Mouse (Mus musculus): Measurements from ENCODE around the gene Cmss1. TPM values are rescaled to one million over a fixed set of nuclear protein-coding genes. Genes with fewer than 3 reads are reported as not detected.

The Cmss1 gene
- polyA plus RNA-seq, 1 experiment, result 26.5 TPM

- TF ChIP-seq MYOD1 (IDR thresholded peaks at IDR 0.05; ENCODE audit: control insufficient read depth in 1 of 3, insufficient read length in 2 of 3, low read depth in 2 of 3) (no peak), SRF (IDR thresholded peaks at IDR 0.05; ENCODE audit: control insufficient read depth, insufficient read length, low read depth) (no peak), POLR2AphosphoS2 (IDR thresholded peaks at IDR 0.05; ENCODE audit: insufficient read length, low read depth) (no peak), E2F4 (IDR thresholded peaks at IDR 0.05; ENCODE audit: insufficient read depth) (no peak), CEBPB (IDR thresholded peaks at IDR 0.05; ENCODE audit: insufficient read depth, poor library complexity, severe bottlenecking) (no peak), TCF12 (IDR thresholded peaks at IDR 0.05; ENCODE audit: insufficient read depth, poor library complexity, severe bottlenecking) (no peak), MYOG (IDR thresholded peaks at IDR 0.05; ENCODE audit: control insufficient read depth in 1 of 3, insufficient read depth in 1 of 3, insufficient read length in 2 of 3, low read depth in 2 of 3) (no peak), MAX (IDR thresholded peaks at IDR 0.05; ENCODE audit: low read depth) (no peak), REST (IDR thresholded peaks at IDR 0.05; ENCODE audit: insufficient read depth, insufficient read length) (no peak), TCF3 (IDR thresholded peaks at IDR 0.05; ENCODE audit: insufficient read length, low read depth) (no peak), USF1 (IDR thresholded peaks at IDR 0.05; ENCODE audit: low read depth) (no peak), POLR2A (IDR thresholded peaks at IDR 0.05; ENCODE audit: insufficient read length, low read depth) (no peak)
- no peak overlapping the region for H3K4me2 ChIP-seq (ENCODE audit: low read depth)
Observed at GRCm38 (mm10) chr16:57491853-57492252, 114.8 kb downstream of the Cmss1 start.

GRCm38 (mm10) chr16:57490691-57491090 is 116.0 kb downstream of the Cmss1 start:
- Histone ChIP-seq H3K27me3 (ENCODE audit: control insufficient read depth, insufficient read depth, insufficient read length) (no peaks in the 10 kb centered on the region), H3ac (ENCODE audit: control insufficient read depth, insufficient read length) (no peak overlapping the region), H3K79me2 (ENCODE audit: control insufficient read depth, insufficient read depth) (no peaks in the 10 kb centered on the region), H3K36me3 (ENCODE audit: control insufficient read depth, insufficient read depth) (no peaks in the 10 kb centered on the region), H3K4me3 (no peak overlapping the region), H3K4me2 (ENCODE audit: low read depth) (no peak overlapping the region)
- TF ChIP-seq CEBPB (IDR thresholded peaks at IDR 0.05; ENCODE audit: insufficient read depth, poor library complexity, severe bottlenecking) (no peak), REST (IDR thresholded peaks at IDR 0.05; ENCODE audit: insufficient read depth, insufficient read length) (no peak), TCF12 (IDR thresholded peaks at IDR 0.05; ENCODE audit: insufficient read depth, poor library complexity, severe bottlenecking) (no peak), TCF3 (IDR thresholded peaks at IDR 0.05; ENCODE audit: insufficient read length, low read depth) (no peak), MYOG (IDR thresholded peaks at IDR 0.05; ENCODE audit: control insufficient read depth in 1 of 3, insufficient read depth in 1 of 3, insufficient read length in 2 of 3, low read depth in 2 of 3) (no peak), MAX (IDR thresholded peaks at IDR 0.05; ENCODE audit: low read depth) (no peak), POLR2A (IDR thresholded peaks at IDR 0.05; ENCODE audit: insufficient read length, low read depth) (no peak)

More at GRCm38 (mm10) chr16:57491853-57492252, 114.8 kb downstream of the Cmss1 start:
- H3K79me2 ChIP-seq (ENCODE audit: control insufficient read depth, insufficient read depth), result no peaks in the 10 kb centered on the region
- no peak overlapping the region for H3ac ChIP-seq (ENCODE audit: control insufficient read depth, insufficient read length)
- H3K27me3 ChIP-seq (ENCODE audit: control insufficient read depth, insufficient read depth, insufficient read length), result no peaks in the 10 kb centered on the region
- no peaks in the 10 kb centered on the region for H3K36me3 ChIP-seq (ENCODE audit: control insufficient read depth, insufficient read depth)
- no peak overlapping the region for H3K4me3 ChIP-seq

- Histone ChIP-seq H3K4me3 (no peak overlapping the region), H3K4me2 (ENCODE audit: low read depth) (no peak overlapping the region), H3ac (ENCODE audit: control insufficient read depth, insufficient read length) (no peak overlapping the region), H3K27me3 (ENCODE audit: control insufficient read depth, insufficient read depth, insufficient read length) (no peaks in the 10 kb centered on the region), H3K79me2 (ENCODE audit: control insufficient read depth, insufficient read depth) (no peaks in the 10 kb centered on the region), H3K36me3 (ENCODE audit: control insufficient read depth, insufficient read depth) (no peaks in the 10 kb centered on the region)
- TF ChIP-seq MYOG (IDR thresholded peaks at IDR 0.05; ENCODE audit: control insufficient read depth in 1 of 3, insufficient read depth in 1 of 3, insufficient read length in 2 of 3, low read depth in 2 of 3) (no peak), TCF12 (IDR thresholded peaks at IDR 0.05; ENCODE audit: insufficient read depth, poor library complexity, severe bottlenecking) (no peak), E2F4 (IDR thresholded peaks at IDR 0.05; ENCODE audit: insufficient read depth) (no peak), POLR2AphosphoS2 (IDR thresholded peaks at IDR 0.05; ENCODE audit: insufficient read length, low read depth) (no peak), CEBPB (IDR thresholded peaks at IDR 0.05; ENCODE audit: insufficient read depth, poor library complexity, severe bottlenecking) (no peak), SRF (IDR thresholded peaks at IDR 0.05; ENCODE audit: control insufficient read depth, insufficient read length, low read depth) (no peak), MYOD1 (IDR thresholded peaks at IDR 0.05; ENCODE audit: control insufficient read depth in 1 of 3, insufficient read length in 2 of 3, low read depth in 2 of 3) (no peak), MAX (IDR thresholded peaks at IDR 0.05; ENCODE audit: low read depth) (no peak), REST (IDR thresholded peaks at IDR 0.05; ENCODE audit: insufficient read depth, insufficient read length) (no peak), TCF3 (IDR thresholded peaks at IDR 0.05; ENCODE audit: insufficient read length, low read depth) (no peak), USF1 (IDR thresholded peaks at IDR 0.05; ENCODE audit: low read depth) (no peak), POLR2A (IDR thresholded peaks at IDR 0.05; ENCODE audit: insufficient read length, low read depth) (no peak)
Observed at GRCm38 (mm10) chr16:57488661-57489060, 118.0 kb downstream of the Cmss1 start.

- TF ChIP-seq POLR2AphosphoS2 (IDR thresholded peaks at IDR 0.05; ENCODE audit: insufficient read length, low read depth), result no peak
- no peak for TF ChIP-seq POLR2A (IDR thresholded peaks at IDR 0.05; ENCODE audit: insufficient read length, low read depth)
- TF ChIP-seq CEBPB (IDR thresholded peaks at IDR 0.05; ENCODE audit: insufficient read depth, poor library complexity, severe bottlenecking), result peak; percentile 46; the same call in 1 of the 2 replicates
- no peak for TF ChIP-seq USF1 (IDR thresholded peaks at IDR 0.05; ENCODE audit: low read depth)
- Histone ChIP-seq H3K36me3 (ENCODE audit: control insufficient read depth, insufficient read depth) (no peaks in the 10 kb centered on the region), H3K79me2 (ENCODE audit: control insufficient read depth, insufficient read depth) (no peaks in the 10 kb centered on the region), H3K4me3 (no peak overlapping the region), H3ac (ENCODE audit: control insufficient read depth, insufficient read length) (no peak overlapping the region), H3K27me3 (ENCODE audit: control insufficient read depth, insufficient read depth, insufficient read length) (no peaks in the 10 kb centered on the region), H3K4me2 (ENCODE audit: low read depth) (no peak overlapping the region)
Observed at GRCm38 (mm10) chr16:57486266-57486665, 120.4 kb downstream of the Cmss1 start.

GRCm38 (mm10) chr16:57485265-57485664 is 121.4 kb downstream of the Cmss1 start:
- Histone ChIP-seq H3K36me3 (ENCODE audit: control insufficient read depth, insufficient read depth) (no peaks in the 10 kb centered on the region), H3K4me3 (no peak overlapping the region), H3K79me2 (ENCODE audit: control insufficient read depth, insufficient read depth) (no peaks in the 10 kb centered on the region), H3K4me2 (ENCODE audit: low read depth) (no peak overlapping the region), H3ac (ENCODE audit: control insufficient read depth, insufficient read length) (no peak overlapping the region), H3K27me3 (ENCODE audit: control insufficient read depth, insufficient read depth, insufficient read length) (no peaks in the 10 kb centered on the region)
- TF ChIP-seq MAX (IDR thresholded peaks at IDR 0.05; ENCODE audit: low read depth) (no peak), SRF (IDR thresholded peaks at IDR 0.05; ENCODE audit: control insufficient read depth, insufficient read length, low read depth) (no peak), POLR2AphosphoS2 (IDR thresholded peaks at IDR 0.05; ENCODE audit: insufficient read length, low read depth) (no peak), USF1 (IDR thresholded peaks at IDR 0.05; ENCODE audit: low read depth) (no peak)

All from myocyte (in vitro differentiated cells).